Mouse (Mus musculus) ES-Bruce4 (cell line): ENCODE measurements around the gene Wdr86.

Source experiments
- CTCF ChIP-seq: IDR thresholded peaks from one replicate; pipeline ENCODE4 v1.8.1; 2011; ENCODE audit warnings: low read depth, low read length
- EP300 ChIP-seq: IDR thresholded peaks from 2 replicates; pipeline ENCODE4 v1.6.1; 2011; ENCODE audit warnings: low read depth, low read length; ENCODE audit not compliant: insufficient read depth

DNA sequence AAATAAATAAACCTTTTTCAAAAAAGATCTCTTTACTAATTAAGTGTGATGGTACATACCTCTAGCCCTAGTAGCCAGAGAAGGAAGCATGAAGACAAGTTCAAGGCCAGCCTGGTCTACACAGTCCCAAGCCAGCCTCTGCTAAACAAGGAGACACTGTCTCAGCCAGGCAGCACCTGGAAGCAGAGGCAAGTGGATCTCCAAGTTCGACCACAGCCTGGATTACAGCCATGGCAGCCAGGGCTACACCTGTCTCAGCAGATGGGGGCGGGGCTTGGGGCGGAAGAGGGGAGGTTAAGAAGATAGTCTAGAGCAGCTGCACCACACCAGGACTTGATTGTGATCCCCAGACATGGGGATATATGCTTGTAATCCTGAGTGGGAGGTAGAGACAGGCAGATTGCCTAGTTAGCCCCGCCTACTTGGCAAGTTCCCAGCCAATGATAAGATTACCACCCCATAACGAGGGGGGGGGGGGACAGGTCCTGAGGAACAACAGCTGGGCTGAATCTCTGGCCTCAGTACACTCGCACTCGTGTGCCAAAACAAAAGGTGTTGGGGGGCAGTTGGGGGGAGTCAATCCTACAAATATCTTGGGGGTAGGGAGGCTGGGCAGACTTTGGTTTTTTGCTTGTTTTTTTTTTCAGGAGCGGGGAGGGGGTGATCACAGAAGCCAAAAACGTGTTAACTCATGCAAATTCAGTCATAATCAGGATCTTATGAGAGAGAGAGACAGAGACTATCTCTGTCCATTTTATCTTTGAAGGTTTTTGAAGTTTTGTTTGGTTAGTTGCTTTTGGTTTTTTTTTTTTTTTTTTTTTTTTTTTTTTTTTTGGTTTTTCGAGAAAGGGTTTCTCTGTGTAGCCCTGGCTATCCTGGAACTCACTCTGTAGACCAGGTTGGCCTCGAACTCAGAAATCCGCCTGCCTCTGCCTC, 3.4 kb downstream of the Wdr86 start:
- TF ChIP-seq CTCF, result no peak
- TF ChIP-seq EP300, result no peak
